Mouse (Mus musculus) MEL (cell line): ENCODE results near the gene Tpp1. TPM values are rescaled to one million over a fixed set of nuclear protein-coding genes. Genes with fewer than 3 reads are reported as not detected.

Experiments used
- DNase-seq: peaks from one replicate; pipeline ENCODE4 v3.0.0; 2011; ENCODE audit warnings: low read depth, low spot score
- H3K27ac ChIP-seq: 2 replicates; pipeline ENCODE4 v1.5.1; 2012; ENCODE audit warnings: low read depth, mild to moderate bottlenecking, control low read depth, low read length, moderate library complexity; ENCODE audit not compliant: control insufficient read depth
- H3K27me3 ChIP-seq, 2 experiments: fragments of 150-350 bp in 1 of 2; sonication (generic) in 1 of 2; 2 replicates each; pipeline ENCODE4 v1.6.1; 2012; ENCODE audit warnings: low read length in 2 of 2, mild to moderate bottlenecking in 2 of 2, improper control_type of control experiment in 1 of 2, moderate library complexity in 1 of 2; ENCODE audit not compliant: insufficient read depth in 2 of 2, control insufficient read depth in 1 of 2
- H3K36me3 ChIP-seq, 2 experiments: 2 replicates each; pipeline ENCODE4 v1.6.1; 2012 to 2014; ENCODE audit warnings: low read length in 2 of 2, improper control_type of control experiment in 1 of 2, inconsistent platforms in 1 of 2, mild to moderate bottlenecking in 1 of 2; ENCODE audit not compliant: insufficient read depth in 2 of 2, control insufficient read depth in 1 of 2
- H3K4me1 ChIP-seq, 2 experiments: fragments of 150-350 bp in 1 of 2; sonication (generic) in 1 of 2; 2 replicates each; pipeline ENCODE4 v1.6.1; 2012; ENCODE audit warnings: low read length in 2 of 2, improper control_type of control experiment in 1 of 2, mild to moderate bottlenecking in 1 of 2; ENCODE audit not compliant: insufficient read depth in 2 of 2, control insufficient read depth in 1 of 2
- H3K4me3 ChIP-seq, 2 experiments: fragments of 150-350 bp in 1 of 2; sonication (generic) in 1 of 2; 2 replicates each; pipeline ENCODE4 v1.5.1; 2012; ENCODE audit warnings: low read depth in 2 of 2, low read length in 2 of 2, mild to moderate bottlenecking in 2 of 2, moderate library complexity in 2 of 2, control low read depth in 1 of 2, improper control_type of control experiment in 1 of 2; ENCODE audit not compliant: control insufficient read depth in 1 of 2, insufficient read depth in 1 of 2
- H3K79me2 ChIP-seq: 2 replicates; pipeline ENCODE4 v1.6.1; 2012; ENCODE audit warnings: mild to moderate bottlenecking, low read length, moderate library complexity; ENCODE audit not compliant: control insufficient read depth, poor library complexity, insufficient read depth
- H3K9ac ChIP-seq: 2 replicates; pipeline ENCODE4 v1.6.1; 2012; ENCODE audit warnings: low read depth, mild to moderate bottlenecking, control low read depth, low read length, moderate library complexity; ENCODE audit not compliant: control insufficient read depth, poor library complexity, severe bottlenecking
- H3K9me3 ChIP-seq: fragments of 150-350 bp; sonication (generic); replicated peaks from 2 replicates; pipeline ENCODE4 v1.6.1; 2012; ENCODE audit warnings: mild to moderate bottlenecking, low read length, improper control_type of control experiment, moderate library complexity; ENCODE audit not compliant: insufficient read depth
- BHLHE40 ChIP-seq: IDR thresholded peaks from 2 replicates; pipeline ENCODE4 v1.6.1; 2012; ENCODE audit warnings: low read depth, mild to moderate bottlenecking, inconsistent platforms, low read length, improper control_type of control experiment, borderline replicate concordance
- CHD1 ChIP-seq: IDR thresholded peaks from 2 replicates; pipeline ENCODE4 v1.6.1; 2012; ENCODE audit warnings: low read depth, mild to moderate bottlenecking, inconsistent platforms, low read length, improper control_type of control experiment
- CTCF ChIP-seq, 3 experiments: IDR thresholded peaks in 2 of 3; conservative IDR thresholded peaks in 1 of 3; 2 replicates each; pipeline ENCODE4 v1.5.1; 2011 to 2012; ENCODE audit warnings: low read length in 3 of 3, low read depth in 2 of 3, mild to moderate bottlenecking in 2 of 3, improper control_type of control experiment in 1 of 3, inconsistent platforms in 1 of 3, mixed read lengths in 1 of 3, moderate library complexity in 1 of 3; ENCODE audit not compliant: control insufficient read depth in 1 of 3, insufficient read depth in 1 of 3, poor library complexity in 1 of 3, severe bottlenecking in 1 of 3
- E2F4 ChIP-seq: IDR thresholded peaks from 2 replicates; pipeline ENCODE4 v1.6.1; 2011; ENCODE audit warnings: low read depth, low read length, improper control_type of control experiment, borderline replicate concordance
- EP300 ChIP-seq, 2 experiments: IDR thresholded peaks; 2 replicates each; pipeline ENCODE4 v1.6.1; 2011; ENCODE audit warnings: improper control_type of control experiment in 2 of 2, low read length in 2 of 2, low read depth in 1 of 2, mild to moderate bottlenecking in 1 of 2
- GABPA ChIP-seq: IDR thresholded peaks from 2 replicates; pipeline ENCODE4 v1.6.1; 2012; ENCODE audit warnings: low read depth, mild to moderate bottlenecking, inconsistent platforms, low read length, improper control_type of control experiment, moderate library complexity
- GATA1 ChIP-seq: IDR thresholded peaks from 2 replicates; pipeline ENCODE4 v1.6.1; 2011; ENCODE audit warnings: low read depth, low read length, improper control_type of control experiment
- HCFC1 ChIP-seq: IDR thresholded peaks from 2 replicates; pipeline ENCODE4 v1.6.1; 2012; ENCODE audit warnings: low read depth, mild to moderate bottlenecking, inconsistent platforms, low read length, improper control_type of control experiment, moderate library complexity
- JUND ChIP-seq: IDR thresholded peaks from 2 replicates; pipeline ENCODE4 v1.6.1; 2011; ENCODE audit warnings: low read depth, mild to moderate bottlenecking, improper control_type of control experiment, low read length
- KAT2A ChIP-seq: conservative IDR thresholded peaks from 2 replicates; pipeline ENCODE4 v1.6.1; 2012; ENCODE audit warnings: low read depth, low read length, improper control_type of control experiment, inconsistent platforms
- MAX ChIP-seq: IDR thresholded peaks from 2 replicates; pipeline ENCODE4 v1.6.1; 2011; ENCODE audit warnings: low read length, improper control_type of control experiment
- MEF2A ChIP-seq: IDR thresholded peaks from 2 replicates; pipeline ENCODE4 v1.6.1; 2014; ENCODE audit warnings: low read depth, mild to moderate bottlenecking, inconsistent platforms, low read length, improper control_type of control experiment; ENCODE audit not compliant: poor library complexity, insufficient replicate concordance, severe bottlenecking; ENCODE audit errors: extremely low read depth
- MXI1 ChIP-seq: IDR thresholded peaks from 2 replicates; pipeline ENCODE4 v1.6.1; 2011; ENCODE audit warnings: mild to moderate bottlenecking, low read depth, low read length, improper control_type of control experiment
- MYB ChIP-seq: IDR thresholded peaks from 2 replicates; pipeline ENCODE4 v1.6.1; 2011; ENCODE audit warnings: mild to moderate bottlenecking, low read depth, low read length, improper control_type of control experiment
- MYC ChIP-seq: IDR thresholded peaks from 2 replicates; pipeline ENCODE4 v1.6.1; 2011; ENCODE audit warnings: low read depth, mild to moderate bottlenecking, low read length, improper control_type of control experiment, moderate library complexity
- NELFE ChIP-seq: IDR thresholded peaks from 2 replicates; pipeline ENCODE4 v1.6.1; 2011; ENCODE audit warnings: low read depth, low read length, improper control_type of control experiment
- NRF1 ChIP-seq: IDR thresholded peaks from 2 replicates; pipeline ENCODE4 v1.6.1; 2014; ENCODE audit warnings: low read depth, mild to moderate bottlenecking, inconsistent platforms, low read length, improper control_type of control experiment, moderate library complexity; ENCODE audit not compliant: poor library complexity, insufficient read depth, severe bottlenecking
- POLR2A ChIP-seq, 2 experiments: IDR thresholded peaks; 2 replicates each; pipeline ENCODE4 v1.6.1; 2011 to 2012; ENCODE audit warnings: low read length in 2 of 2, mild to moderate bottlenecking in 2 of 2, control low read depth in 1 of 2, improper control_type of control experiment in 1 of 2, low read depth in 1 of 2, moderate library complexity in 1 of 2; ENCODE audit not compliant: control insufficient read depth in 1 of 2, insufficient read depth in 1 of 2, poor library complexity in 1 of 2
- POLR2AphosphoS5 ChIP-seq: IDR thresholded peaks from 2 replicates; pipeline ENCODE4 v1.6.1; 2012; ENCODE audit warnings: low read depth, borderline replicate concordance, mild to moderate bottlenecking, inconsistent platforms, low read length, moderate library complexity, mixed read lengths
- RAD21 ChIP-seq: IDR thresholded peaks from 2 replicates; pipeline ENCODE4 v1.6.1; 2011; ENCODE audit warnings: mild to moderate bottlenecking, low read depth, low read length, improper control_type of control experiment
- RCOR1 ChIP-seq: IDR thresholded peaks from 2 replicates; pipeline ENCODE4 v1.6.1; 2012; ENCODE audit warnings: low read depth, mild to moderate bottlenecking, inconsistent platforms, low read length, improper control_type of control experiment
- TAL1 ChIP-seq: IDR thresholded peaks from 2 replicates; pipeline ENCODE4 v1.6.1; 2012; ENCODE audit warnings: mild to moderate bottlenecking, inconsistent platforms, low read length, moderate library complexity, mixed read lengths
- TBP ChIP-seq: IDR thresholded peaks from 2 replicates; pipeline ENCODE4 v1.8.0; 2011; ENCODE audit warnings: low read depth, low read length, improper control_type of control experiment
- UBTF ChIP-seq: IDR thresholded peaks from 2 replicates; pipeline ENCODE4 v1.6.1; 2012; ENCODE audit warnings: low read depth, mild to moderate bottlenecking, inconsistent platforms, low read length, improper control_type of control experiment, moderate library complexity, borderline replicate concordance; ENCODE audit not compliant: insufficient read depth
- USF1 ChIP-seq: IDR thresholded peaks from 2 replicates; pipeline ENCODE4 v1.6.1; 2014; ENCODE audit warnings: low read depth, mild to moderate bottlenecking, inconsistent platforms, low read length, improper control_type of control experiment, moderate library complexity
- USF2 ChIP-seq, 2 experiments: IDR thresholded peaks; 2 replicates each; pipeline ENCODE4 v1.6.1; 2011 to 2012; ENCODE audit warnings: improper control_type of control experiment in 2 of 2, low read length in 2 of 2, borderline replicate concordance in 1 of 2, inconsistent platforms in 1 of 2, low read depth in 1 of 2, mild to moderate bottlenecking in 1 of 2; ENCODE audit not compliant: insufficient read depth in 1 of 2
- ZC3H11A ChIP-seq: IDR thresholded peaks from 2 replicates; pipeline ENCODE4 v1.6.1; 2012; ENCODE audit warnings: low read depth, mild to moderate bottlenecking, inconsistent platforms, low read length, improper control_type of control experiment
- ZKSCAN1 ChIP-seq: IDR thresholded peaks from 2 replicates; pipeline ENCODE4 v1.6.1; 2012; ENCODE audit warnings: low read depth, mild to moderate bottlenecking, inconsistent platforms, low read length, improper control_type of control experiment, moderate library complexity
- ZMIZ1 ChIP-seq: IDR thresholded peaks from 2 replicates; pipeline ENCODE4 v1.6.1; 2012; ENCODE audit warnings: low read depth, mild to moderate bottlenecking, inconsistent platforms, low read length, improper control_type of control experiment, moderate library complexity
- polyA plus RNA-seq, 2 experiments: library from polyadenylated mRNA; stranded (reverse) in 1 of 2; unstranded in 1 of 2; fragments of >175 nt in 1 of 2; fragments of >200 nt in 1 of 2; gene quantifications; 2 replicates each; pipeline versions ENCODE4 v1.2.1 to v1.2.4; 2012; ENCODE audit warnings: low replicate concordance in 2 of 2, low read depth in 1 of 2; ENCODE audit not compliant: insufficient read length in 2 of 2, insufficient read depth in 1 of 2, missing spikeins in 1 of 2
- total RNA-seq: library from RNA; depleted of rRNA; stranded (reverse); fragments of 300-350 nt; gene quantifications from 2 replicates; pipeline ENCODE4 v1.2.3, GENCODE M21; 2012

The Tpp1 gene
- total and polyA plus RNA-seq, 3 experiments: 17.5 to 45.4 TPM; not detected in 1

- Histone ChIP-seq H3K79me2 (no peaks in the 10 kb centered on the region), H3K27ac (no peak overlapping the region), H3K27me3 (peaks cover 2 to 9% of the 10 kb centered on the region in 2 experiments; a peak in 3 of 4 replicates), H3K4me3 (no peak overlapping the region), H3K9ac (no peak overlapping the region), H3K9me3 (no peaks in the 10 kb centered on the region), H3K36me3 (no peaks in the 10 kb centered on the region), H3K4me1 (no peaks in the 10 kb centered on the region)
- no peak for TF ChIP-seq USF1
- no peak for TF ChIP-seq POLR2AphosphoS5
- TF ChIP-seq USF2 (IDR thresholded peaks at IDR 0.05; ENCODE audit: borderline replicate concordance in 1 of 2, insufficient read depth in 1 of 2, low read depth in 1 of 2, low read length in 2 of 2): no peak
- TF ChIP-seq GABPA: no peak
- no peak for TF ChIP-seq CTCF (IDR thresholded peaks at IDR 0.05 in 2 of 3, conservative IDR thresholded peaks at IDR 0.05 in 1 of 3; ENCODE audit: control insufficient read depth in 1 of 3, insufficient read depth in 1 of 3, low read depth in 2 of 3, low read length in 3 of 3, poor library complexity in 1 of 3, severe bottlenecking in 1 of 3)
- no peak for TF ChIP-seq E2F4
- TF ChIP-seq MYB: no peak
- no peak for TF ChIP-seq JUND
- no peak for TF ChIP-seq UBTF
- TF ChIP-seq POLR2A (IDR thresholded peaks at IDR 0.05; ENCODE audit: control insufficient read depth in 1 of 2, insufficient read depth in 1 of 2, low read depth in 1 of 2, low read length in 2 of 2, poor library complexity in 1 of 2): no peak
- TF ChIP-seq MXI1: no peak
- TF ChIP-seq TBP: no peak
- no peak for TF ChIP-seq HCFC1
- TF ChIP-seq NRF1: no peak
- no peak for TF ChIP-seq NELFE
- no peak for TF ChIP-seq KAT2A
- TF ChIP-seq RCOR1: no peak
- no peak for TF ChIP-seq CHD1
- no peak for TF ChIP-seq ZMIZ1
- no peak for TF ChIP-seq ZC3H11A
- DNase-seq: no peak
Observed at GRCm38 (mm10) chr7:105769959-105770358, 17.9 kb upstream of the Tpp1 start.

GRCm38 (mm10) chr7:105767729-105768165, 15.7 kb upstream of the Tpp1 start:
- Histone ChIP-seq H3K27ac (no peak overlapping the region), H3K9ac (no peak overlapping the region), H3K4me1 (no peaks in the 10 kb centered on the region), H3K36me3 (no peaks in the 10 kb centered on the region), H3K4me3 (no peak overlapping the region), H3K27me3 (peaks cover 2 to 7% of the 10 kb centered on the region in 2 experiments; a peak in 3 of 4 replicates)
- no peak for DNase-seq
- no peak for TF ChIP-seq MXI1
- TF ChIP-seq POLR2A (IDR thresholded peaks at IDR 0.05; ENCODE audit: control insufficient read depth in 1 of 2, insufficient read depth in 1 of 2, low read depth in 1 of 2, low read length in 2 of 2, poor library complexity in 1 of 2): no peak
- no peak for TF ChIP-seq MYC
- no peak for TF ChIP-seq ZKSCAN1
- no peak for TF ChIP-seq MAX
- TF ChIP-seq RAD21: no peak
- no peak for TF ChIP-seq NELFE
- TF ChIP-seq UBTF: no peak
- no peak for TF ChIP-seq CTCF (IDR thresholded peaks at IDR 0.05 in 2 of 3, conservative IDR thresholded peaks at IDR 0.05 in 1 of 3; ENCODE audit: control insufficient read depth in 1 of 3, insufficient read depth in 1 of 3, low read depth in 2 of 3, low read length in 3 of 3, poor library complexity in 1 of 3, severe bottlenecking in 1 of 3)
- no peak for TF ChIP-seq EP300 (IDR thresholded peaks at IDR 0.05; ENCODE audit: low read depth in 1 of 2, low read length in 2 of 2)
- no peak for TF ChIP-seq BHLHE40
- no peak for TF ChIP-seq USF1
- no peak for TF ChIP-seq TAL1
- TF ChIP-seq MEF2A: no peak
- no peak for TF ChIP-seq GATA1
- no peak for TF ChIP-seq RCOR1
- no peak for TF ChIP-seq KAT2A
- TF ChIP-seq TBP: no peak
- TF ChIP-seq HCFC1: no peak
- TF ChIP-seq, all 39 proteins: peak for 0
- H3K9me3 ChIP-seq: no peaks in the 10 kb centered on the region
- no peaks in the 10 kb centered on the region for H3K79me2 ChIP-seq
